ENCODE assay signal across 11 mouse cellular contexts in genomic region chr8:107046976-107047375, GRCm38 (mm10). TPM values are rescaled to one million over a fixed set of nuclear protein-coding genes. Genes with fewer than 3 reads are reported as not detected.
A peak's percentile ranks its signal among the peaks of the same experiment; 100 is the strongest.
DNase-seq lines count a peak whose midpoint lies in the region; ATAC-seq lines count a peak whose summit lies in the region.
"Had no signal": no experiment of that assay in that cellular context is flagged by ENCODE, and none has a peak within 500 bp of the region (broad histone marks: within the 10 kb centered on the region; RNA-seq: fewer than 3 reads in every experiment).

No protein-coding gene starts in this region.

- peaks cover 85% of the 10 kb centered on the region for H3K36me3 ChIP-seq in hindbrain, embryonic 10.5 days
- H3K36me3 ChIP-seq in hindbrain, embryonic 11.5 days (ENCODE audit: control insufficient read depth, insufficient read depth, low read length), result peaks cover 2% of the 10 kb centered on the region; the same call in 1 of the 2 replicates
- H3K36me3 ChIP-seq in limb, embryonic 12.5 days, result peaks cover 82% of the 10 kb centered on the region

- ATAC-seq in hindbrain, embryonic 11.5 days (ENCODE audit: low FRiP score), result no peak
- no peak for ATAC-seq in limb, embryonic 12.5 days (ENCODE audit: insufficient number of reproducible peaks, insufficient read depth, low FRiP score, low TSS enrichment, low read depth)
- no peak for ATAC-seq in frontal cortex, adult (ENCODE audit: low TSS enrichment)

- peak overlapping the region; percentile 88 for H3K4me3 ChIP-seq in hindbrain, embryonic 10.5 days
- H3K4me3 ChIP-seq in hindbrain, embryonic 11.5 days (ENCODE audit: low read depth, low read length), result no peak overlapping the region
- peak overlapping the region; percentile 17; the same call in 1 of the 2 replicates for H3K4me3 ChIP-seq in brown adipose tissue, adult 24 weeks (ENCODE audit: insufficient read depth, low read depth, low read length)
- no peak overlapping the region for H3K4me3 ChIP-seq in limb, embryonic 12.5 days (replicated peaks)

- H3K9me3 ChIP-seq in hindbrain, embryonic 10.5 days, result no peaks in the 10 kb centered on the region
- H3K9me3 ChIP-seq in hindbrain, embryonic 11.5 days (ENCODE audit: control insufficient read depth, low read length), result no peaks in the 10 kb centered on the region
- H3K9me3 ChIP-seq in limb, embryonic 12.5 days, result no peaks in the 10 kb centered on the region; the same call in 1 of the 2 replicates

- no peak overlapping the region for H3K4me2 ChIP-seq in hindbrain, embryonic 11.5 days (replicated peaks; ENCODE audit: low read depth, low read length)
- H3K4me2 ChIP-seq in limb, embryonic 12.5 days, result peak overlapping the region; percentile 25; the same call in 1 of the 2 replicates

- H3K27ac ChIP-seq in hindbrain, embryonic 10.5 days, result no peak overlapping the region
- H3K27ac ChIP-seq in hindbrain, embryonic 11.5 days (ENCODE audit: low read depth, low read length), result no peak overlapping the region
- H3K27ac ChIP-seq in brown adipose tissue, adult 24 weeks (replicated peaks; ENCODE audit: low read depth, low read length), result no peak overlapping the region
- no peak overlapping the region for H3K27ac ChIP-seq in limb, embryonic 12.5 days

- H3K4me1 ChIP-seq in hindbrain, embryonic 10.5 days (replicated peaks), result peaks cover 25% of the 10 kb centered on the region
- H3K4me1 ChIP-seq in hindbrain, embryonic 11.5 days (replicated peaks; ENCODE audit: control insufficient read depth, insufficient read depth, low read length), result no peaks in the 10 kb centered on the region
- H3K4me1 ChIP-seq in brown adipose tissue, adult 24 weeks (ENCODE audit: control insufficient read depth, insufficient read depth, insufficient read length, low read length), result peaks cover 4% of the 10 kb centered on the region; the same call in 1 of the 2 replicates
- H3K4me1 ChIP-seq in limb, embryonic 12.5 days (replicated peaks), result peaks cover 17% of the 10 kb centered on the region

- 90% methylated on average over 5 of the region's 5 CpGs for WGBS in hindbrain, embryonic 10.5 days
- 93% methylated on average over 5 of the region's 5 CpGs for WGBS in hindbrain, embryonic 11.5 days
- 92% methylated on average over 5 of the region's 5 CpGs for WGBS in limb, embryonic 12.5 days

- no peaks in the 10 kb centered on the region for H3K27me3 ChIP-seq in hindbrain, embryonic 10.5 days (ENCODE audit: insufficient read depth, poor library complexity, severe bottlenecking)
- H3K27me3 ChIP-seq in hindbrain, embryonic 11.5 days (ENCODE audit: control insufficient read depth, insufficient read depth, low read length), result no peaks in the 10 kb centered on the region
- H3K27me3 ChIP-seq in limb, embryonic 12.5 days, result no peaks in the 10 kb centered on the region

- no peak overlapping the region for H3K9ac ChIP-seq in hindbrain, embryonic 11.5 days (ENCODE audit: low read depth, low read length)
- no peak overlapping the region for H3K9ac ChIP-seq in limb, embryonic 12.5 days (replicated peaks)

- no peak for DNase-seq in hindbrain, embryonic 10.5 days (ENCODE audit: low spot score)
- no peak for DNase-seq in hindbrain, embryonic 11.5 days (ENCODE audit: low spot score)
- peak; percentile 31 for DNase-seq in 3T3-L1 (ENCODE audit: low read depth, low spot score)
- no peak for DNase-seq in ovary, adult 18-20 months (ENCODE audit: low spot score)
- DNase-seq in embryo, embryonic 9.5 days (ENCODE audit: extremely low spot score), result no peak
- DNase-seq: gastrocnemius, postnatal 10 days; thymus, postnatal 14 days had no signal

RNA-seq across cellular contexts. Expression of gene Pdf, which starts 1.4 kb away (rescaled TPM):
- polyA plus RNA-seq in hindbrain, embryonic 10.5 days (2016; fragmentation: Nextera tagmentation; extraction: Ambion mirVana), result 50.7 and 58.1 TPM in 2 replicates
- polyA plus RNA-seq in hindbrain, embryonic 11.5 days (2014; fragmentation: Nextera tagmentation; extraction: Ambion mirVana), result 41.1 and 45.6 TPM in 2 replicates
- 15.0 and 24.3 TPM in 2 replicates for polyA plus RNA-seq in brown adipose tissue, adult 24 weeks (2012; ENCODE audit: insufficient read depth, insufficient read length, missing spikeins)
- polyA plus RNA-seq in limb, embryonic 12.5 days (2016; fragmentation: Nextera tagmentation; extraction: Ambion mirVana), result 58.2 and 61.4 TPM in 2 replicates

RNA-seq across cellular contexts. Expression of gene Cog8, which starts 9.5 kb away (rescaled TPM):
- polyA plus RNA-seq in hindbrain, embryonic 10.5 days (2016; fragmentation: Nextera tagmentation; extraction: Ambion mirVana), result 39.2 and 43.5 TPM in 2 replicates
- 40.8 and 42.2 TPM in 2 replicates for polyA plus RNA-seq in hindbrain, embryonic 11.5 days (2014; fragmentation: Nextera tagmentation; extraction: Ambion mirVana)
- 12.9 and 22.0 TPM in 2 replicates for polyA plus RNA-seq in brown adipose tissue, adult 24 weeks (2012; ENCODE audit: insufficient read depth, insufficient read length, missing spikeins)
- polyA plus RNA-seq in limb, embryonic 12.5 days (2016; fragmentation: Nextera tagmentation; extraction: Ambion mirVana), result 45.2 and 48.4 TPM in 2 replicates

RNA-seq across cellular contexts. Expression of gene Nip7, which starts 9.7 kb away (rescaled TPM):
- 96.4 and 114 TPM in 2 replicates for polyA plus RNA-seq in hindbrain, embryonic 10.5 days (2016; fragmentation: Nextera tagmentation; extraction: Ambion mirVana)
- 97.2 and 98.6 TPM in 2 replicates for polyA plus RNA-seq in hindbrain, embryonic 11.5 days (2014; fragmentation: Nextera tagmentation; extraction: Ambion mirVana)
- 21.5 and 22.2 TPM in 2 replicates for polyA plus RNA-seq in brown adipose tissue, adult 24 weeks (2012; ENCODE audit: insufficient read depth, insufficient read length, missing spikeins)
- 95.4 and 103 TPM in 2 replicates for polyA plus RNA-seq in limb, embryonic 12.5 days (2016; fragmentation: Nextera tagmentation; extraction: Ambion mirVana)

RNA-seq across cellular contexts. Expression of gene Vps4a, which starts 16.0 kb away (rescaled TPM):
- 73.0 and 85.7 TPM in 2 replicates for polyA plus RNA-seq in hindbrain, embryonic 10.5 days (2016; fragmentation: Nextera tagmentation; extraction: Ambion mirVana)
- polyA plus RNA-seq in hindbrain, embryonic 11.5 days (2014; fragmentation: Nextera tagmentation; extraction: Ambion mirVana), result 98.8 and 101 TPM in 2 replicates
- polyA plus RNA-seq in brown adipose tissue, adult 24 weeks (2012; ENCODE audit: insufficient read depth, insufficient read length, missing spikeins), result 42.0 and 46.7 TPM in 2 replicates
- 75.4 and 78.0 TPM in 2 replicates for polyA plus RNA-seq in limb, embryonic 12.5 days (2016; fragmentation: Nextera tagmentation; extraction: Ambion mirVana)

RNA-seq across cellular contexts. Expression of gene Tmed6, which starts 18.5 kb away (rescaled TPM):
- not detected in 2 replicates for polyA plus RNA-seq in hindbrain, embryonic 10.5 days (2016; fragmentation: Nextera tagmentation; extraction: Ambion mirVana)
- not detected in 2 replicates for polyA plus RNA-seq in hindbrain, embryonic 11.5 days (2014; fragmentation: Nextera tagmentation; extraction: Ambion mirVana)
- not detected in 2 replicates for polyA plus RNA-seq in brown adipose tissue, adult 24 weeks (2012; ENCODE audit: insufficient read depth, insufficient read length, missing spikeins)
- not detected in 2 replicates for polyA plus RNA-seq in limb, embryonic 12.5 days (2016; fragmentation: Nextera tagmentation; extraction: Ambion mirVana)
- polyA plus RNA-seq: cortical plate, adult 2 months had no signal

Comparison
In these comparisons a context has a peak if more than half of its experiments do, and no peak if none do; other contexts are left out.
1. H3K4me3 ChIP-seq: peak in hindbrain, embryonic 10.5 days (single experiment) and brown adipose tissue, adult 24 weeks (single experiment); none in hindbrain, embryonic 11.5 days (single experiment) and limb, embryonic 12.5 days (single experiment).